Mouse (Mus musculus): ENCODE data around the gene Vps45. TPM values are rescaled to one million over a fixed set of nuclear protein-coding genes. Genes with fewer than 3 reads are reported as not detected.
"Not testable (repeated sequence)": the region's sequence is repeated elsewhere in the genome, so short reads cannot be mapped to it uniquely, and the experiment has no call there.

Gene Vps45
- total RNA-seq, 2 experiments from 2014 or later: 41.1 to 47.8 TPM

GRCm38 (mm10) chr3:95977587-95977986, 80.7 kb downstream of the Vps45 start:
- not testable (repeated sequence) for DNase-seq (ENCODE audit: low spot score in 2 of 2)

GRCm38 (mm10) chr3:95977079-95977478, 81.2 kb downstream of the Vps45 start:
- DNase-seq (ENCODE audit: low spot score in 2 of 2): no peak

- DNase-seq (ENCODE audit: low spot score in 2 of 2): peak in 1 of 2 experiments; percentile 65
Measured at GRCm38 (mm10) chr3:95972873-95973634, 85.2 kb downstream of the Vps45 start.

- DNase-seq (ENCODE audit: low spot score in 2 of 2): no peak
Measured at GRCm38 (mm10) chr3:95972251-95972872, 85.9 kb downstream of the Vps45 start.

- not testable (repeated sequence) for DNase-seq (ENCODE audit: low spot score in 2 of 2)
Measured at GRCm38 (mm10) chr3:95970661-95971060, 87.6 kb downstream of the Vps45 start.

- DNase-seq (ENCODE audit: low spot score in 2 of 2): no peak
Measured at GRCm38 (mm10) chr3:95969277-95969676, 89.0 kb downstream of the Vps45 start.

- peak in 1 of 2 experiments; percentile 58 for DNase-seq (ENCODE audit: low spot score in 2 of 2)
Measured at GRCm38 (mm10) chr3:95965518-95966451, 92.5 kb downstream of the Vps45 start.

- no peak for DNase-seq (ENCODE audit: low spot score in 2 of 2)
Measured at GRCm38 (mm10) chr3:95963681-95964080, 94.6 kb downstream of the Vps45 start.

GRCm38 (mm10) chr3:95963230-95963629, 95.0 kb downstream of the Vps45 start:
- no peak for DNase-seq (ENCODE audit: low spot score in 2 of 2)

GRCm38 (mm10) chr3:95962182-95962581, 96.1 kb downstream of the Vps45 start:
- DNase-seq (ENCODE audit: low spot score in 2 of 2): not testable (repeated sequence)

- DNase-seq (ENCODE audit: low spot score in 2 of 2): no peak
Measured at GRCm38 (mm10) chr3:95959807-95960206, 98.5 kb downstream of the Vps45 start.

- no peak for DNase-seq (ENCODE audit: low spot score in 2 of 2)
Measured at GRCm38 (mm10) chr3:95959082-95959481, 99.2 kb downstream of the Vps45 start.

- DNase-seq (ENCODE audit: low spot score in 2 of 2): peak in 1 of 2 experiments; percentile 79
Measured at GRCm38 (mm10) chr3:95957359-95958148, 100.7 kb downstream of the Vps45 start.

GRCm38 (mm10) chr3:95955318-95955717, 102.9 kb downstream of the Vps45 start:
- no peak for DNase-seq (ENCODE audit: low spot score in 2 of 2)

- not testable (repeated sequence) for DNase-seq (ENCODE audit: low spot score in 2 of 2)
Measured at GRCm38 (mm10) chr3:95954648-95955173, 103.6 kb downstream of the Vps45 start.

GRCm38 (mm10) chr3:95953522-95953921, 104.7 kb downstream of the Vps45 start:
- no peak for DNase-seq (ENCODE audit: low spot score in 2 of 2)

GRCm38 (mm10) chr3:95953023-95953422, 105.2 kb downstream of the Vps45 start:
- DNase-seq (ENCODE audit: low spot score in 2 of 2): no peak

- not testable (repeated sequence) for DNase-seq (ENCODE audit: low spot score in 2 of 2)
Measured at GRCm38 (mm10) chr3:95951566-95951965, 106.7 kb downstream of the Vps45 start.

GRCm38 (mm10) chr3:95950763-95951551, 107.3 kb downstream of the Vps45 start:
- peak; percentile 92 to 98 for DNase-seq (ENCODE audit: low spot score in 2 of 2)

Measured in layer of hippocampus, postnatal 14 days (tissue).